ENCODE assay signal across 13 mouse cellular contexts in genomic region chr3:35318348-35318747, GRCm38 (mm10).
A peak's percentile ranks its signal among the peaks of the same experiment; 100 is the strongest.
DNase-seq lines count a peak whose midpoint lies in the region; ATAC-seq lines count a peak whose summit lies in the region.
"Had no signal": no experiment of that assay in that cellular context is flagged by ENCODE, and none has a peak within 500 bp of the region (broad histone marks: within the 10 kb centered on the region; RNA-seq: fewer than 3 reads in every experiment).

No protein-coding gene starts in this region.

- no peak overlapping the region for H3K9ac ChIP-seq in heart, embryonic 11.5 days (ENCODE audit: low read depth, low read length)
- no peak overlapping the region for H3K9ac ChIP-seq in liver, embryonic 16.5 days (ENCODE audit: low read depth, low read length)
- H3K9ac ChIP-seq: heart, embryonic 15.5 days; intestine, embryonic 15.5 days had no signal

- DNase-seq in heart, adult 11 months: peak; percentile 62
- DNase-seq in urinary bladder, adult 18-20 months (ENCODE audit: low spot score in 2 of 2): peak; percentile 13 to 19
- DNase-seq in urinary bladder, postnatal 25 days (ENCODE audit: low spot score): no peak
- no peak for DNase-seq in testis, postnatal 10 days (ENCODE audit: low spot score)
- no peak for DNase-seq in layer of hippocampus, postnatal 10 days (ENCODE audit: low spot score in 2 of 2)
- DNase-seq in layer of hippocampus, postnatal 36 days: no peak
- DNase-seq: cerebellum, postnatal 25 days had no signal

- 73% methylated on average over 13 of the region's 13 CpGs for WGBS in heart, embryonic 11.5 days (ENCODE audit: insufficient replicate concordance)
- WGBS in liver, embryonic 16.5 days (ENCODE audit: insufficient replicate concordance): 37% methylated on average over 13 of the region's 13 CpGs

- H3K4me2 ChIP-seq in heart, embryonic 11.5 days: no peak overlapping the region
- H3K4me2 ChIP-seq in liver, embryonic 16.5 days (ENCODE audit: low read depth, low read length): peak overlapping the region; percentile 30
- H3K4me2 ChIP-seq: heart, embryonic 15.5 days; intestine, embryonic 15.5 days had no signal

- no peak for ATAC-seq in heart, embryonic 11.5 days (replicated peaks; ENCODE audit: insufficient number of reproducible peaks, low FRiP score, low TSS enrichment)
- ATAC-seq in liver, embryonic 16.5 days (ENCODE audit: low read depth): no peak
- ATAC-seq: intestine, embryonic 15.5 days; midbrain, embryonic 16.5 days had no signal

- H3K27me3 ChIP-seq in heart, embryonic 11.5 days (ENCODE audit: control insufficient read depth, insufficient read depth, low read length): no peaks in the 10 kb centered on the region
- no peaks in the 10 kb centered on the region for H3K27me3 ChIP-seq in liver, embryonic 16.5 days (ENCODE audit: control insufficient read depth, insufficient read depth, low read depth, low read length)
- H3K27me3 ChIP-seq: heart, embryonic 15.5 days; intestine, embryonic 15.5 days had no signal

- H3K27ac ChIP-seq in heart, embryonic 11.5 days (ENCODE audit: low read depth, low read length): no peak overlapping the region
- H3K27ac ChIP-seq in liver, embryonic 16.5 days (ENCODE audit: low read length): no peak overlapping the region
- H3K27ac ChIP-seq: heart, embryonic 15.5 days; intestine, embryonic 15.5 days; left cerebral cortex, adult 2 months had no signal

- no peaks in the 10 kb centered on the region for H3K9me3 ChIP-seq in heart, embryonic 11.5 days (replicated peaks; ENCODE audit: control insufficient read depth, low read length)
- H3K9me3 ChIP-seq in liver, embryonic 16.5 days (replicated peaks; ENCODE audit: control insufficient read depth, low read length): no peaks in the 10 kb centered on the region
- H3K9me3 ChIP-seq: heart, embryonic 15.5 days; intestine, embryonic 15.5 days had no signal

- no peaks in the 10 kb centered on the region for H3K36me3 ChIP-seq in heart, embryonic 11.5 days (ENCODE audit: control insufficient read depth, insufficient read depth, low read length)
- no peaks in the 10 kb centered on the region for H3K36me3 ChIP-seq in liver, embryonic 16.5 days (ENCODE audit: control insufficient read depth, insufficient read depth)
- H3K36me3 ChIP-seq: heart, embryonic 15.5 days; intestine, embryonic 15.5 days had no signal

- no peak overlapping the region for H3K4me3 ChIP-seq in heart, embryonic 11.5 days (ENCODE audit: low read depth, low read length)
- H3K4me3 ChIP-seq in liver, embryonic 16.5 days (ENCODE audit: low read depth, low read length): no peak overlapping the region
- H3K4me3 ChIP-seq: heart, embryonic 15.5 days; intestine, embryonic 15.5 days; left cerebral cortex, adult 2 months had no signal

- H3K4me1 ChIP-seq in heart, embryonic 11.5 days (ENCODE audit: control insufficient read depth, insufficient read depth, low read length): no peaks in the 10 kb centered on the region
- H3K4me1 ChIP-seq in liver, embryonic 16.5 days (ENCODE audit: control insufficient read depth, low read depth, low read length): no peaks in the 10 kb centered on the region
- H3K4me1 ChIP-seq: heart, embryonic 15.5 days; intestine, embryonic 15.5 days had no signal

Comparison
In these comparisons a context has a peak if more than half of its experiments do, and no peak if none do; other contexts are left out.
1. DNase-seq: peak in heart, adult 11 months (single experiment) and urinary bladder, adult 18-20 months (2 of 2); none in urinary bladder, postnatal 25 days (single experiment), testis, postnatal 10 days (single experiment), layer of hippocampus, postnatal 10 days (0 of 2) and layer of hippocampus, postnatal 36 days (0 of 2).